Mouse (Mus musculus) liver, embryonic 16.5 days (tissue): ENCODE results near the gene Ephx3. TPM values are rescaled to one million over a fixed set of nuclear protein-coding genes. Genes with fewer than 3 reads are reported as not detected.
A peak's percentile ranks its signal among the peaks of the same experiment; 100 is the strongest.

Experiments
- ATAC-seq: fragments of 200-750 bp; cut with Nextera tagmentation; 2 replicates; pipeline ENCODE4 v1.8.0; 2017; ENCODE audit warnings: low read depth, mild to moderate bottlenecking, moderate number of reproducible peaks, moderate library complexity
- H3K27ac ChIP-seq: fragments of 300-500 bp; sonication (generic); 2 replicates; pipeline ENCODE4 v1.5.1; 2014; ENCODE audit warnings: mild to moderate bottlenecking, low read length
- H3K27me3 ChIP-seq: fragments of 300-500 bp; sonication (generic); 2 replicates; pipeline ENCODE4 v1.6.1; 2014; ENCODE audit warnings: low read depth, low read length, mixed read lengths; ENCODE audit not compliant: control insufficient read depth, insufficient read depth
- H3K36me3 ChIP-seq: fragments of 300-500 bp; sonication (generic); 2 replicates; pipeline ENCODE4 v1.6.1; 2014; ENCODE audit warnings: mild to moderate bottlenecking; ENCODE audit not compliant: control insufficient read depth, insufficient read depth
- H3K4me1 ChIP-seq: fragments of 300-500 bp; sonication (generic); 2 replicates; pipeline ENCODE4 v1.6.1; 2014; ENCODE audit warnings: low read depth, low read length, mixed read lengths; ENCODE audit not compliant: control insufficient read depth
- H3K4me2 ChIP-seq: fragments of 300-500 bp; sonication (generic); 2 replicates; pipeline ENCODE4 v1.6.1; 2014; ENCODE audit warnings: low read depth, low read length, mixed read lengths
- H3K4me3 ChIP-seq: fragments of 300-500 bp; sonication (generic); 2 replicates; pipeline ENCODE4 v1.5.1; 2014; ENCODE audit warnings: low read depth, mild to moderate bottlenecking, low read length
- H3K9ac ChIP-seq: fragments of 300-500 bp; sonication (generic); 2 replicates; pipeline ENCODE4 v1.6.1; 2014; ENCODE audit warnings: low read depth, low read length
- H3K9me3 ChIP-seq: fragments of 300-500 bp; sonication (generic); replicated peaks from 2 replicates; pipeline ENCODE4 v1.6.1; 2016; ENCODE audit warnings: low read length; ENCODE audit not compliant: control insufficient read depth
- WGBS: fragments of 180-500 bp; shearing (Covaris S2); extraction: QIAGEN DNeasy Blood & Tissue Kit; methylation state at CpG from one replicate; pipeline ENCODE4 v1.1.7; 2014; ENCODE audit not compliant: insufficient replicate concordance; 5-methylcytosine and 5-hydroxymethylcytosine counted together
- polyA plus RNA-seq: library from polyadenylated mRNA; unstranded; fragments of >200 nt; fragmentation: Nextera tagmentation; extraction: Ambion mirVana; gene quantifications from 2 replicates; pipeline ENCODE4 v1.2.1, GENCODE M21; 2015

The Ephx3 gene
- polyA plus RNA-seq, 1 experiment from 2014 or later: not detected

DNA sequence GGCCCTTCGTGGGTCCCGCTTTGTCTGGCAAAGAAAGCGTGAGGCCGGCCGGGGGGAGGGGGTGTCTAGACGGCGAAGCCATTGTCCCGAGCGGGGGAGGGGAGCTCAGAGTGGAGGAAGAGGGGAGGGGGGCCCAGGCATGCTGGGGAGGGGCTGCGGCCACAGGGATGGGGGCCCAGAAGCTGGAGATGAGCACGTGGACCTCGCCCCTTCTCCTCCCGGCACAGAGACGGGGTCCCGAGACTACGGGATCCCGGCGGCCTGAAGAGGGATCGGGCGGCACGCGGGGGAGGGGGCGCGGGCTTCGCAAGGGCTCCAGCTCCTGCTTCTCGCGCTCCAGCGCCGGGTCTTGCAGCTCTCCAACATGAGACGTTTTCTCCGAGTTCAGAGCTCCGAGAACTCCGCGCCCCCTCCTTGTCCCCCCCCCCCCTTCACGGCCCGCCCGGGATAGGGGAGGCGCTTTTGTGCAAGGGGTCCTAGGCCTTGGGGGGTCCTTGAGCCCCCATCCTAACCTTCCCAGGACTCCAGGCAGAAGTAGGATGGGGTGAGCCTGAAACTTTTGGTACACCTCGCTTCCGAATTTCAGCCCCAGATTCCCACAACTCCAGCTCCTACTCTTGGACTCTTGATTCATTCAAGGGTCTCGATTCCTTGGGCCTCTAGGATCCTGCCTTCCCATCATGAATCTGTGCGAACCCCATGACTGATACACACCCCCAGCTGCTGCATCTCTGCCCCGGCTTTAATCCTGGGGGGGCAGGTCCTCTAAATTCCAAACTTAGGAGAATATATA, 23.4 kb downstream of the Ephx3 start:
- no peak for ATAC-seq
- Histone ChIP-seq H3K4me3 (peak overlapping the region; percentile 50), H3K27me3 (peaks cover 67% of the 10 kb centered on the region), H3K27ac (no peak overlapping the region), H3K36me3 (no peaks in the 10 kb centered on the region), H3K4me1 (peaks cover 25% of the 10 kb centered on the region), H3K9me3 (no peaks in the 10 kb centered on the region), H3K9ac (peak overlapping the region; percentile 29; the same call in 1 of the 2 replicates), H3K4me2 (peak overlapping the region; percentile 74)
- WGBS: 2% methylated on average over 37 of the region's 43 CpGs

DNA sequence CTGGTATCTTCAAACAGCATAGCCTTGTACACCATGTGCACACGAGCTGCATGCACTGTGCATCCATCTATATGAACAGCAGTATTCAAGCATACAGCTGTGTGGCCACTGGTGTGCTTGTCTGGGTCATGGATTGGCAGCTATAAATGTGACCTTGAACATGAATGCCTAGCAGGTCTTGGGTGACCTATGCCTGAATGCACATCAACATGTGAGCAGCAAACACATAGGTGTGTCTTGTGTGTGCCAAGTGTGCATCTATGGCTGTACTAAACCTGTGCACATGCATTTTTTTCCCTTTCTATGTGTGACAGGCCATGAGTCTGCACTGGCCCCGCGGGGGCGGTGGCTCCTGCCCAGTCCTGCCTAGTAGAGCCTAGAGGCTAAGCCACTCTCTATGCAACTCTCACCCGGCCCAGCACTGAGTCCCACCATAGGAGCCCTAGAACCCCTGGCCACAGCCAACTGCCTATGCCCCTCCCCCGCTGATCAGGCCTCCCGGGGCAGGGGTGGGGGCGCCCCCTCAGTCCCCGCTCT, 24.0 kb downstream of the Ephx3 start:
- H3K4me3 ChIP-seq: peak overlapping the region; percentile 50; the same call in 1 of the 2 replicates
- ATAC-seq: no peak
- WGBS: 13% methylated on average over 8 of the region's 9 CpGs
- H3K27me3 ChIP-seq: peaks cover 73% of the 10 kb centered on the region
- peaks cover 25% of the 10 kb centered on the region for H3K4me1 ChIP-seq
- peak overlapping the region; percentile 74 for H3K4me2 ChIP-seq
- no peak overlapping the region for H3K9ac ChIP-seq
- H3K9me3 ChIP-seq: no peaks in the 10 kb centered on the region
- H3K27ac ChIP-seq: no peak overlapping the region
- H3K36me3 ChIP-seq: no peaks in the 10 kb centered on the region

DNA sequence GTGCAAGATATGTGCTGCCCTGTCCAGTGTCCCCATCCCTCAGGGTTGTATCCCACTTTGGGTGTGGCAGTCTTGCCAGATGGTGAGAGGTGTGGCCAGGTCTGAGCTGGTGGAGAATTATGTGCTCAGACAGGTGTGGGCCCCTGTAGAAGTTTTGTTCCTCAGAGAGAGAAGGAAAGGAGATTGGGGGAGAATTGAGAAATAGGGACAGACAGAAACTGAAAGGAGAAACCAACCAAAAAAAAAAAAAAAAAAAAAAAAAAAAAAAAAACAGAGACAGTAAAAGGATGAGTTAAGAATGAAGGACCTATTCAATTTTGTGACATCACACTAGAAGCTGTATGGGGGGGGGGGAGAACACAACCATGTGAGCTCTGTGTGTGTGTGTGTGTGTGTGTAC, 24.6 kb downstream of the Ephx3 start:
- Histone ChIP-seq H3K9ac (no peak overlapping the region), H3K4me1 (peaks cover 19% of the 10 kb centered on the region), H3K36me3 (no peaks in the 10 kb centered on the region), H3K27ac (no peak overlapping the region), H3K27me3 (peaks cover 74% of the 10 kb centered on the region), H3K4me2 (no peak overlapping the region), H3K9me3 (no peaks in the 10 kb centered on the region), H3K4me3 (no peak overlapping the region)
- no peak for ATAC-seq

DNA sequence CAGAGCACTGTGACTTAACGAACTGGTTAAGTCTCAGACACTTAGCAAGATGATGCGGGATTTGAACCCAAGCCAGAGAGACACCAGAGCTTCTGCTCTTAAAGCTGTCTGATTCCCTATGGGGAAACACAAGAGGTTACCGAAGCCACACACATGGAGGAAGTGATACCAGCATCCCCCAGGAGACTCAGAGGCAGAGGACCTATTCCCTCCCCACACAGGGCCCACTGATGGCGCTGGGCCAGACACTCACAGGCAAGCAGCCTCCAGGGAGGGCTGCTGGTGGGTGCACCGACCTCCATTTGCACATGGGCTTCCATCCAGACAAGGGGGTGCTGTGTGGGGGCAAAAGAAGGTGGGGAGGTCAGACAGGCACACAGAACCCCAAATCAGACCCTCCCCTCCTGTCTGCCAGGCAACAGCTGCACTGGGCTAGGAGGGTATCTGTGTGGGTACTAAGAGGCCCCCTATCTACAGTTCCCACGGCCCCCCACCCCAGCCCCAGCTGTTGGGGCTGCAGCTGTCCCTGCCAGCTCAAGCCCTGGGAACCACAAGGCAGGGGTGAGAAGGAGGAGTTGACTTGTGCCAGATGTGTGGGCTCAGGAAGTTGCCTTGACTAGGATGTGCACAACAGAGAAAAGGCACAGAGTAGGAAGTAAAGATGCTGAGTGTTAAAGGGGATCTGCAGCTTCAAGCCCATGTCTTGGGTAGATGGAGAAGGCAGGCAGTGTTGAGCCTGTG, 25.3 kb downstream of the Ephx3 start:
- Histone ChIP-seq H3K9me3 (no peaks in the 10 kb centered on the region), H3K36me3 (no peaks in the 10 kb centered on the region), H3K27me3 (peaks cover 74% of the 10 kb centered on the region), H3K27ac (no peak overlapping the region), H3K4me3 (no peak overlapping the region), H3K4me1 (peaks cover 15% of the 10 kb centered on the region), H3K4me2 (no peak overlapping the region), H3K9ac (no peak overlapping the region)
- whole genome bisulfite sequencing: 33% methylated on average over 6 of the region's 6 CpGs
- ATAC-seq: no peak

DNA sequence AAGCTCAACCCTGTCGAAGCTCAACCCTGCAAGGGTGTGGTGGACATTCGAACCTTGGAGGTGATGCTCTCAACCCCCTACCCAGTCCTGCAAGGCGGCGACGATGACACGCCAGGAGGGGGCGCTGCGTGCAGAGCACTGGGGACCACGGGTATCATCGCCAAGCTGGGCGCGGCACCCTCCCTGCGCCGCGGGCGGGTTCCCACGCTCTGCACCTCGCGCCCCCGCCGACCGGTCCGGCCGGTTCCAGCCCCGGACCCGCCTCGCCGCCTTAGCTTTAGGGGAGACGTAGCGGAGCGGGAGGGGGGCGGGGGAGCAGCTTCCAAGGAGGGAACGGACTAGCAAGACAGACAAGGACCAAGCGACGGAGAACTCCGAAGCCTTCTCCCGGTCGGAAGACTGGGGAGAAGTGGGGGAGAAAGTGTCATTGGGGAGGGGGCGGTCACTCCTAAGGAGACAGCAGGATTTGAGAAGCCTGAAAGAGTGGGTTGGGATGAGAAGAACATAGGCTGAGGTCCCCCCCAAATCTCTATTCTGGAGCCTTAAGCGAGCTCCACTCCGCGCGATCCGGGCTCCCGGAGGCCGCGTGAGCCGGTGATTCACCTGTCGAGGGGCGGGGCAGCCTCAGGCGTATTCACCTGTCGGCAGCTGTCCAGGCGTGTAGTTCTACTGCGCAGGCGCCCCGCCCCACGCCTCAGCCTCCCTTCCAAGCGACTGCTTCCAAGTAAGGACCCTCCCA, 27.1 kb downstream of the Ephx3 start:
- 3% methylated on average over 57 of the region's 58 CpGs for WGBS
- H3K27me3 ChIP-seq: peaks cover 68% of the 10 kb centered on the region
- no peaks in the 10 kb centered on the region for H3K9me3 ChIP-seq
- no peak overlapping the region for H3K9ac ChIP-seq
- no peaks in the 10 kb centered on the region for H3K36me3 ChIP-seq
- no peak overlapping the region for H3K27ac ChIP-seq
- H3K4me1 ChIP-seq: peaks cover 15% of the 10 kb centered on the region
- peak overlapping the region; percentile 34 for H3K4me3 ChIP-seq
- H3K4me2 ChIP-seq: peak overlapping the region; percentile 53
- ATAC-seq: no peak

DNA sequence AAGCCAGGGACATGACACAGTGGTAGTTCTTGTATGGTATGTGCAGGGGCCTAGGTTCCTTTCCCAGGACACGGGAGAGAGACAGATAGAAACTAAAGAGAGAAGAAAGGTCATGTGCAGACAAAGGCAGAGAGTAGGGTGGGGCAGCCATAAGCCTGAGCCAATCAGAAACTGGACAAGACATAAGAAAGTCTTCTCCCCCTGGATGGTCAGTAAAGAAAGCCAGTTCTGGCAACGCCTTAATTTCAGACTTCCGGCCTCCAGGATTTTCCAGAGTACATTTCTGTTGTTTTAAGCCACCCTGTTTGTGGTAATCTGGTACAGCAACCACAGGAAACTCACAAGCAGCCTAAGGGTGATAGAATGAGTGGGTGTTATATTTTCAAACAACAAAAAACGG, 28.5 kb downstream of the Ephx3 start:
- no peak overlapping the region for H3K4me2 ChIP-seq
- WGBS: 48% methylated on average over 4 of the region's 4 CpGs
- H3K27ac ChIP-seq: no peak overlapping the region
- no peak for ATAC-seq
- peaks cover 7% of the 10 kb centered on the region for H3K4me1 ChIP-seq
- no peaks in the 10 kb centered on the region for H3K9me3 ChIP-seq
- H3K27me3 ChIP-seq: peaks cover 54% of the 10 kb centered on the region
- H3K4me3 ChIP-seq: no peak overlapping the region
- H3K9ac ChIP-seq: no peak overlapping the region
- no peaks in the 10 kb centered on the region for H3K36me3 ChIP-seq

DNA sequence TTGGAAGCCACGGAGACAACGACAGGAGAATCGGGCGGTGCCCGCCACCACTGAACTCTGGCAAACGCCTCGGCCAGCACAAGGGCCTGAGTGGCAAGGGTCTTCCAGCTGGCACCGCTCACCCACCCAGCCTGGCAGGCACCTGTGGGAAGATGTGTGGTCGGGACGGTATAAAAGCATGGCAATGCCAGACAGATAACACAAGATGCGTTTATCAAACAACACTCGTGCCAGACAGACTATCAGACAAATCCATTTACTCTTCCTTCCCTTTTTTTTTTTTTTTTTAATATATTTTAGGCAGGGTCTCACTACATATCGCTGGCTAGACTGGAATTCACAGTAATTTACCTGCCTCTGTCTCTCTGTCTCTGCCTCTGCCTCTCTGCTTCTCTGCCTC, 30.5 kb downstream of the Ephx3 start:
- H3K27me3 ChIP-seq: peaks cover 35% of the 10 kb centered on the region
- WGBS: 38% methylated on average over 13 of the region's 13 CpGs

DNA sequence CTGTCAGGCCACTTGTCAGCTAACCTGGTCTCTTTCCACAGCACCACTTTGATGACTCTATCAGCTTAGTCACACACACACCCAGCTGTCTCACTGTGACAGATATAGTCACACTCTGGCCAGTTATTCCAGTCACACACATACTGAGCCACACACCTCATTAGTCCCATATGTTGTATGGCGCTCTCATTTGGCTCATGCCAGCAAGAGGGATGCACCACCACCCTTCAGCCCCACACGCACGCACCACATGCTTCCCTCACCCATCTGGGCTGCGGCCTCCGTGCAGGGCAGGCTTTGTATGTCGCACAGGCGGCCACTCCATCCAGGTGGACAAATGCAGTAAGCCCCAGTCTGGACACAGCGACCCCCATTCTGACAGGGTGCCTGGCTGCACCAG, 42.6 kb downstream of the Ephx3 start:
- no peak overlapping the region for H3K27ac ChIP-seq
- no peak overlapping the region for H3K4me2 ChIP-seq
- no peaks in the 10 kb centered on the region for H3K27me3 ChIP-seq
- H3K36me3 ChIP-seq: no peaks in the 10 kb centered on the region
- no peaks in the 10 kb centered on the region for H3K9me3 ChIP-seq
- no peak for ATAC-seq
- no peak overlapping the region for H3K9ac ChIP-seq
- H3K4me1 ChIP-seq: peaks cover 6% of the 10 kb centered on the region
- WGBS: 78% methylated on average over 8 of the region's 8 CpGs
- H3K4me3 ChIP-seq: no peak overlapping the region

More for the DNA sequence above, 30.5 kb downstream of the Ephx3 start:
- Histone ChIP-seq H3K9ac (no peak overlapping the region), H3K4me1 (peaks cover 2% of the 10 kb centered on the region; the same call in 1 of the 2 replicates), H3K9me3 (no peaks in the 10 kb centered on the region), H3K36me3 (no peaks in the 10 kb centered on the region), H3K4me3 (no peak overlapping the region), H3K4me2 (no peak overlapping the region), H3K27ac (no peak overlapping the region)
- ATAC-seq: no peak
